Mouse (Mus musculus): ENCODE measurements around the gene Ddx54. TPM values are rescaled to one million over a fixed set of nuclear protein-coding genes. Genes with fewer than 3 reads are reported as not detected.

The Ddx54 gene
- polyA plus RNA-seq, 1 experiment, result 80.8 TPM

DNA sequence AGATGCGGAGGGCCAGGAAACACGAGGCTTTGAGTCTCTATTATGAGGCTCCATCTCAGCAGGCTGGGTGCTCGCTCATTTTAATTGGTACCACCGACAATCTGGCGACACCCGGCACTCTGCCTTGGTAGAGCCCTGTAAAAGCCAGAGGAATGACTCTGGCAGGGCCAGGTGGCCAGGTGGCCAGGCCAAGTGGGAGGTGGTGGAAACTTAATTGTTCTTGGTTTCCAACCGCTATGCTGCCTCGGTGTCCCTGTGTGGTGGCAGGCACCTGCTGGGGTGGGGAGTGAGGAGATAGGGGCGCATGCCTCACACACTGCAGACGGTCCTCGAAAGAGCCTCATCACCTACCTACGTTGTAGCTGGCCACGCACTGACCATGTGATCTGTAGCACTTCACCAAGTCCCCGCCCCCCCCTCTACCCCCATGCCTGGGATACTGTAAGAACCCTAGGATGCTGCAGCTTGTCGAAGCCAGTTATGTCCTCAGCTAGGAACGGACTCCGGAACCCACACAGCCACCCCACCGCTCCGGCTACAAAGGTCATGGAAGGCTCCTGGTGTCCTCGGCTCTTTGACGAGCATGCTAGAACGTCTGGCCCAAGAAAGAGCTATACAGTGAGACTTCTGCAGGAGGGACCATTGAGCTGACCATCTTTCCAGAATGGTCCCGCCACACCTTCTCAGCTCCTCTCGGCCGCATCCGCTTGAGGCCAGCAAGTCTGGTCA is 32.5 kb upstream of the Ddx54 start:
- Histone ChIP-seq H3K27ac (ENCODE audit: insufficient read depth, low read length) (no peak overlapping the region), H3K4me1 (ENCODE audit: control insufficient read depth, insufficient read depth, insufficient read length) (peaks cover 28% of the 10 kb centered on the region; the same call in 1 of the 2 replicates), H3K36me3 (ENCODE audit: control insufficient read depth, insufficient read depth, low read length) (peaks cover 14% of the 10 kb centered on the region), H3K27me3 (ENCODE audit: control insufficient read depth, insufficient read depth, low read length) (no peaks in the 10 kb centered on the region), H3K4me3 (ENCODE audit: extremely low read depth, insufficient read depth, insufficient read length) (no peak overlapping the region)
- TF ChIP-seq POLR2A (IDR thresholded peaks at IDR 0.05; ENCODE audit: low read depth, low read length), result no peak
- no peak for TF ChIP-seq CTCF (IDR thresholded peaks at IDR 0.05; ENCODE audit: extremely low read depth, insufficient read depth, insufficient read length, insufficient replicate concordance)
- no peak for DNase-seq (ENCODE audit: low read depth in 1 of 2, low spot score in 2 of 2)
- WGBS, result 73% methylated on average over 26 of the region's 26 CpGs

DNA sequence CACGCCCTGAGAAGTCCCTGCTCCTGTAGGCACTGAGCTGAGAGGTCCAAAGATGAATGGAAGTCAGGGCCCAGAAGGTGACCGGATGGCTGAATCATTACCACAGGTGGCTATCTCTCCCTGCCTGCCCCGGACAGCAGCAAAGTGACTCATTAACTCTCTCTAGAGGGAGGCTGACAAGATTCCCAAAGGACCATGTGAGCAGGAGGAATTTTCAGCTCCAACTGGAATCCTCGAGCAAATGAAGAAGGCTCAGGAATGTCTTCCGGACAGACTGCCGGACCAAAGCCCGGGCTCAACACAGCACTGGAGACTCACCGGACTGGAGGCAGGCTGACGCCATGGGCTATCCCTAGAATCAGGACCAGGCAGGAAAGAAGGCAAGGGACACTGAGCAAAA is 30.5 kb upstream of the Ddx54 start:
- Histone ChIP-seq H3K27ac (ENCODE audit: insufficient read depth, low read length) (no peak overlapping the region), H3K4me1 (ENCODE audit: control insufficient read depth, insufficient read depth, insufficient read length) (peaks cover 27% of the 10 kb centered on the region; the same call in 1 of the 2 replicates), H3K4me3 (ENCODE audit: extremely low read depth, insufficient read depth, insufficient read length) (no peak overlapping the region), H3K36me3 (ENCODE audit: control insufficient read depth, insufficient read depth, low read length) (peaks cover 15% of the 10 kb centered on the region), H3K27me3 (ENCODE audit: control insufficient read depth, insufficient read depth, low read length) (no peaks in the 10 kb centered on the region)
- 96% methylated on average over 9 of the region's 9 CpGs for WGBS
- no peak for TF ChIP-seq CTCF (IDR thresholded peaks at IDR 0.05; ENCODE audit: extremely low read depth, insufficient read depth, insufficient read length, insufficient replicate concordance)
- no peak for TF ChIP-seq POLR2A (IDR thresholded peaks at IDR 0.05; ENCODE audit: low read depth, low read length)
- DNase-seq (ENCODE audit: low read depth in 1 of 2, low spot score in 2 of 2), result no peak

DNA sequence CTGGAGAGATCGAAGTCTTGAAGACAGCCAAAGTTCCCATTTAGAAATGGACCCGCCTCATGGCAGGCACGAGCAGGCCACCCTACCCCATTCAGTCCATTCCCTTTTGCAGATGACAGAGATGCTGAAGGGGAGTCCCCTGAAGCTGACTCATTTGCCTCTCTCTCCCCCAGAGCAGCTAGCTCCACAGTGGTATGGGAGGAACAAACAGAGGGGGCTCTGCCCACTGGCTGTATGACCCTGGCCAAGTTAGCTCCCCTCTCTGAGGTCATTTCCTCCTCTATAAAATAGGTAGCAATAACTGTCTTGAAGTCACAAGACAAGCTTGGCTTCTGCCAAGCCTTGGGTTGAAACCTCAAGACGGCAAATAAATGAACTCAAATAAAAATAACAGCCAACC is 29.0 kb upstream of the Ddx54 start:
- Histone ChIP-seq H3K36me3 (ENCODE audit: control insufficient read depth, insufficient read depth, low read length) (peaks cover 15% of the 10 kb centered on the region), H3K4me3 (ENCODE audit: extremely low read depth, insufficient read depth, insufficient read length) (no peak overlapping the region), H3K27ac (ENCODE audit: insufficient read depth, low read length) (no peak overlapping the region), H3K27me3 (ENCODE audit: control insufficient read depth, insufficient read depth, low read length) (no peaks in the 10 kb centered on the region), H3K4me1 (ENCODE audit: control insufficient read depth, insufficient read depth, insufficient read length) (peaks cover 27% of the 10 kb centered on the region; the same call in 1 of the 2 replicates)
- TF ChIP-seq CTCF (IDR thresholded peaks at IDR 0.05; ENCODE audit: extremely low read depth, insufficient read depth, insufficient read length, insufficient replicate concordance) (no peak), POLR2A (IDR thresholded peaks at IDR 0.05; ENCODE audit: low read depth, low read length) (no peak)
- 61% methylated on average over 4 of the region's 4 CpGs for WGBS
- DNase-seq (ENCODE audit: low read depth in 1 of 2, low spot score in 2 of 2), result no peak

DNA sequence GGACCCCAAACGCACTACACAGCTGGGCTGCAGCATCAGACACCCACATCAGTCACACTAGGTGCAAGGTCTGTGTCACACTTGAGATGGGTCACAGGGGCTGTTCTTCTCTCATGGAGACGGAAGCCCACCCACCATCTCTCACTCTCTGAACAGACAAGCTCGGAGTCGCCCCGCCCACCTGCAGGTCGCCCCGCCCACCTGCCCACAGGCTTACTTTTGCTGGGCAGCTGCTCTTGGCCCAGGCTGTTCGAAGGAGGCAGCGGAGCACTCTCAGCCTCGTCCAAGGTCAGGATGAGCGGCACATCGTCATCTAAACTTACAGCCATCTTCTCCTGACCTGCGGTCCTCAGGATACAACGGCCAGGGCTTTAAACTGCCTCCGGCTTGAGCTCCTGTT is 27.6 kb upstream of the Ddx54 start:
- no peak for DNase-seq (ENCODE audit: low read depth in 1 of 2, low spot score in 2 of 2)
- 91% methylated on average over 15 of the region's 15 CpGs for WGBS

DNA sequence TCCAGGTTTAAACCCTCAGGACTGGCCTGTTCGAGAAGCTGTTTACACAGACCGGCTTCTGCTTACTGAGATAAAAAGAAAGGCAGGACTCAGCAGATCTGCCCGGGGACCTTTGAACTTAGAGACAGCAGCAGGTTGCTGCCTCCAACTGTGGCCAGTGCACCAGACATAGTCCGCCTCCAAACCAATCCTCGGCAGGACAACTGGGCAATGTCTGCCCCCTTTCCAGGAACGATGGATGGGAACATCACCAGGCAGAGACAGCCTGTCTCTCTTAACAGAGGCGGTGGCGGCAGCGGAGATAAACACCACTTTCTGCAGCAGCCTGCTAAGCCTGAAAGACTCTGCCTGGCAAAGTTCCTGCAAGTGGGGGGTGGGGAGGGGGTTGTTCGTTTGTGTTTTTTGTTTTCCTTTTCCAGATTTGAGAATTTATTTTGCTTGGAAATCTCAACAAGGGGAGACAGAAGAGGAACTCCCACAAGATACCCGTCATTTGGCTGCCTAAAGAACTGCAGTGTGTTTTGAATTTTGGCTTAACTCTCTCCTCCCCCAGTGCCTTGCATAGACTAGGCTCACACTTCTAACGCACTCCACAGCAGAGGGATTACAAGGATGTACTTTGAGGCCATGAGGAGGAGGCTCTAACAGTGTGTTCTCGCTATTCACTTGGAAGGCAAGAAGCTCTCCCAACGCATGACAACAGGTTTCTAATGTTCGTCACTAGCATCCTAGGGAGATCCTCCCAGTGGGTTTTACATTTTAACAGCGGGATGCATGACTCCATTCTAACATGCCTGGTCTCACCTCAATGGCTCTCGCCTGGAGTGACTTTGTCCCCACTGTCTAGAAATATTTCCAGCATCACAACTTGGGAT is 25.6 kb upstream of the Ddx54 start:
- TF ChIP-seq CTCF (IDR thresholded peaks at IDR 0.05; ENCODE audit: extremely low read depth, insufficient read depth, insufficient read length, insufficient replicate concordance) (no peak), POLR2A (IDR thresholded peaks at IDR 0.05; ENCODE audit: low read depth, low read length) (no peak)
- Histone ChIP-seq H3K4me3 (ENCODE audit: extremely low read depth, insufficient read depth, insufficient read length) (peak overlapping the region; percentile 77), H3K36me3 (ENCODE audit: control insufficient read depth, insufficient read depth, low read length) (peaks cover 13% of the 10 kb centered on the region), H3K27ac (ENCODE audit: insufficient read depth, low read length) (peak overlapping the region; percentile 52; the same call in 1 of the 2 replicates), H3K4me1 (ENCODE audit: control insufficient read depth, insufficient read depth, insufficient read length) (peaks cover 13% of the 10 kb centered on the region; the same call in 1 of the 2 replicates), H3K27me3 (ENCODE audit: control insufficient read depth, insufficient read depth, low read length) (no peaks in the 10 kb centered on the region)
- WGBS, result 35% methylated on average over 17 of the region's 17 CpGs
- DNase-seq (ENCODE audit: low read depth in 1 of 2, low spot score in 2 of 2), result no peak

More for the DNA sequence above, 27.6 kb upstream of the Ddx54 start:
- Histone ChIP-seq H3K36me3 (ENCODE audit: control insufficient read depth, insufficient read depth, low read length) (peaks cover 15% of the 10 kb centered on the region), H3K27me3 (ENCODE audit: control insufficient read depth, insufficient read depth, low read length) (no peaks in the 10 kb centered on the region), H3K4me3 (ENCODE audit: extremely low read depth, insufficient read depth, insufficient read length) (no peak overlapping the region), H3K4me1 (ENCODE audit: control insufficient read depth, insufficient read depth, insufficient read length) (peaks cover 16% of the 10 kb centered on the region; the same call in 1 of the 2 replicates), H3K27ac (ENCODE audit: insufficient read depth, low read length) (no peak overlapping the region)
- no peak for TF ChIP-seq POLR2A (IDR thresholded peaks at IDR 0.05; ENCODE audit: low read depth, low read length)
- TF ChIP-seq CTCF (IDR thresholded peaks at IDR 0.05; ENCODE audit: extremely low read depth, insufficient read depth, insufficient read length, insufficient replicate concordance), result no peak

DNA sequence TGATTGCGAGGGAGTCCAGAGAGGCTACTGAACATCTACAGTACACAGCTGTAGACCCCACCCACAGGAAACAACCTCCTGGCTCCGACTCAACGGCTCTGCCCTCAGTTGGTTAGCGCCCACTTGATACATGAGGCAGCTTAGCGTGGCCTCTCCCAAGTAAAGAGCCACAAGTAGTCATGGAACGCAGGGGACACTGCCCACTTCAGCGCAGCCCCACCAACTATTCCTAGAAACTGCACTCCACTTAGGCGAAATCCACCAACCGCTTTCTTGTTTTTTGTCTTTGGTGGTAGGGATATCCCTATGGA is 25.0 kb upstream of the Ddx54 start:
- peak in 1 of 2 experiments; percentile 40 for DNase-seq (ENCODE audit: low read depth in 1 of 2, low spot score in 2 of 2)
- TF ChIP-seq CTCF (IDR thresholded peaks at IDR 0.05; ENCODE audit: extremely low read depth, insufficient read depth, insufficient read length, insufficient replicate concordance) (no peak), POLR2A (IDR thresholded peaks at IDR 0.05; ENCODE audit: low read depth, low read length) (0 out of 2 replicates have a peak, but pooled peaks have one; percentile 5)
- Histone ChIP-seq H3K27ac (ENCODE audit: insufficient read depth, low read length) (peak overlapping the region; percentile 79), H3K36me3 (ENCODE audit: control insufficient read depth, insufficient read depth, low read length) (peaks cover 10% of the 10 kb centered on the region), H3K4me3 (ENCODE audit: extremely low read depth, insufficient read depth, insufficient read length) (peak overlapping the region; percentile 77), H3K27me3 (ENCODE audit: control insufficient read depth, insufficient read depth, low read length) (no peaks in the 10 kb centered on the region), H3K4me1 (ENCODE audit: control insufficient read depth, insufficient read depth, insufficient read length) (peaks cover 13% of the 10 kb centered on the region; the same call in 1 of the 2 replicates)
- WGBS, result 14% methylated on average over 9 of the region's 9 CpGs
